Mouse (Mus musculus) A20 (cell line): ENCODE results near the gene Capn2.

Experiments used
- DNase-seq: peaks from one replicate; pipeline ENCODE4 v3.0.0-alpha.2; 2011; ENCODE audit warnings: low read depth, low spot score

Gene Capn2

GRCm38 (mm10) chr1:182516758-182517676 is at the start of gene Capn2:
Capn2 (minus strand) TSS chr1:182517608.
- peak; percentile 46 for DNase-seq

GRCm38 (mm10) chr1:182565351-182565835 is 48.0 kb upstream of the Capn2 start:
- DNase-seq = no peak

GRCm38 (mm10) chr1:182564408-182565120 is 47.2 kb upstream of the Capn2 start, which contains the start of gene Capn8:
Capn8 (plus strand) TSS chr1:182565007.
- DNase-seq = peak; percentile 44

GRCm38 (mm10) chr1:182562576-182563370 is 45.4 kb upstream of the Capn2 start:
- DNase-seq = no peak

GRCm38 (mm10) chr1:182561945-182562514 is 44.6 kb upstream of the Capn2 start:
- DNase-seq = no peak

- peak; percentile 41 for DNase-seq
Measured at GRCm38 (mm10) chr1:182560390-182561098, 43.1 kb upstream of the Capn2 start.

GRCm38 (mm10) chr1:182559530-182559929 is 42.1 kb upstream of the Capn2 start:
- DNase-seq = no peak

- no peak for DNase-seq
Measured at GRCm38 (mm10) chr1:182558271-182558670, 40.9 kb upstream of the Capn2 start.

GRCm38 (mm10) chr1:182553649-182554375 is 36.4 kb upstream of the Capn2 start:
- DNase-seq = peak; percentile 65

GRCm38 (mm10) chr1:182550761-182551160 is 33.4 kb upstream of the Capn2 start:
- no peak for DNase-seq

- DNase-seq = no peak
Measured at GRCm38 (mm10) chr1:182543906-182544305, 26.5 kb upstream of the Capn2 start.

- no peak for DNase-seq
Measured at GRCm38 (mm10) chr1:182543136-182543535, 25.7 kb upstream of the Capn2 start.

- no peak for DNase-seq
Measured at GRCm38 (mm10) chr1:182542110-182542509, 24.7 kb upstream of the Capn2 start.

GRCm38 (mm10) chr1:182539023-182539940 is 21.9 kb upstream of the Capn2 start:
- DNase-seq = peak; percentile 80

GRCm38 (mm10) chr1:182535080-182535481 is 17.7 kb upstream of the Capn2 start:
- no peak for DNase-seq

- DNase-seq = no peak
Measured at GRCm38 (mm10) chr1:182533583-182533982, 16.2 kb upstream of the Capn2 start.

- peak; percentile 75 for DNase-seq
Measured at GRCm38 (mm10) chr1:182527921-182528858, 10.8 kb upstream of the Capn2 start.
